Mouse (Mus musculus) cortical plate, adult 2 months (tissue): ENCODE measurements around the gene Daxx.
A peak's percentile ranks its signal among the peaks of the same experiment; 100 is the strongest.

ENCODE experiments used
- CTCF ChIP-seq: fragments of 200-500 bp; IDR thresholded peaks from 2 replicates; pipeline ENCODE4 v1.5.1; 2011; ENCODE audit warnings: mild to moderate bottlenecking, control low read depth, low read length; ENCODE audit not compliant: insufficient read depth; ENCODE audit errors: extremely low read depth
- POLR2A ChIP-seq: fragments of 200-500 bp; IDR thresholded peaks from 2 replicates; pipeline ENCODE4 v1.6.1; 2011; ENCODE audit warnings: mild to moderate bottlenecking, low read length, control low read depth; ENCODE audit not compliant: insufficient read depth; ENCODE audit errors: extremely low read depth

DNA sequence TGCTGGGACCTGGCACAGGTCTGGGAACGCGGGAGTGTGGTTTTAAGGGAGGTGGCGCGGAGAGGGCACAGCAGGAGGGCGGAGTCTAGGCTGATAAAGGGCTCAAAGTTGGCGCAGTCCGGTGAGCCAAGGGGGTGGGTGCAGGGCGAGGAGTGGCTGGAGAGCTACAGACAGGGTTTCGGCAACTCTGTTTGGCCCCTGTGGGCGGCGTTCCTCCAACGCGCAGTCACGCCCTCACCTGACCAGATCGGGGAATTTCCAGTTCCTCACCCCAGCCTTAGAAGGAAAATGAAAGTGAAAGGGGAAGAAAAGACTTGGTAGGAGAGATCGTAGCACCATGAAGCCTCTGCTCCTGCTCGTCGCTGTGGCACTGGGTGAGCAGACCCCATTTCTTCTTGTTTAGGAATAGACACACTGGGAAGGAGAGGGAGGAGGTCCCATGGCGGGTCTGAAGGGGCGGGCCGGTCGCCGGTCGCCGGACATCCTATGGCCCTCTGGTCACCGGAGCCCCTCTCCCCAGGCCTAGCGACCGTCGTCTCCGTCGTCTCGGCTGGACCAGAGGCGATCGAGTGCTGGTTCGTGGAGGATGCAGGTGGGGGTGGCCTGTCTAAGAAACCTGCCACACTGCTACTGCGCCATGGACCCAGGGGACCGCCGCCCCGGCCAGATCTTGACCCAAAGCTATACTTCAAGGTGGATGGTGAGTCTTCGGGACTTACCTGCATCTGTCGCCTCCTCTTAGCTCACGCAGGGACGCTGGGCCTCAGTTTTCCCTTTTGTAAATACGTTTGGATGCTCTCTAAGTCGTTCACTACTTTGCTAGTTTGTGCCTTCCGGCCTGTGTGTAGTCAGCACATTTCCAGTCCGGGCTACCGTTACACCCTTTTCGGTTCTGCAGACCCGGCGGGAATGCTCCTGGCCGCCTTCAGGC is 10.4 kb downstream of the Daxx start:
- TF ChIP-seq POLR2A (0 out of 2 replicates have a peak, but pooled peaks have one; percentile 8), CTCF (no peak)
